In the genomic region with DNA sequence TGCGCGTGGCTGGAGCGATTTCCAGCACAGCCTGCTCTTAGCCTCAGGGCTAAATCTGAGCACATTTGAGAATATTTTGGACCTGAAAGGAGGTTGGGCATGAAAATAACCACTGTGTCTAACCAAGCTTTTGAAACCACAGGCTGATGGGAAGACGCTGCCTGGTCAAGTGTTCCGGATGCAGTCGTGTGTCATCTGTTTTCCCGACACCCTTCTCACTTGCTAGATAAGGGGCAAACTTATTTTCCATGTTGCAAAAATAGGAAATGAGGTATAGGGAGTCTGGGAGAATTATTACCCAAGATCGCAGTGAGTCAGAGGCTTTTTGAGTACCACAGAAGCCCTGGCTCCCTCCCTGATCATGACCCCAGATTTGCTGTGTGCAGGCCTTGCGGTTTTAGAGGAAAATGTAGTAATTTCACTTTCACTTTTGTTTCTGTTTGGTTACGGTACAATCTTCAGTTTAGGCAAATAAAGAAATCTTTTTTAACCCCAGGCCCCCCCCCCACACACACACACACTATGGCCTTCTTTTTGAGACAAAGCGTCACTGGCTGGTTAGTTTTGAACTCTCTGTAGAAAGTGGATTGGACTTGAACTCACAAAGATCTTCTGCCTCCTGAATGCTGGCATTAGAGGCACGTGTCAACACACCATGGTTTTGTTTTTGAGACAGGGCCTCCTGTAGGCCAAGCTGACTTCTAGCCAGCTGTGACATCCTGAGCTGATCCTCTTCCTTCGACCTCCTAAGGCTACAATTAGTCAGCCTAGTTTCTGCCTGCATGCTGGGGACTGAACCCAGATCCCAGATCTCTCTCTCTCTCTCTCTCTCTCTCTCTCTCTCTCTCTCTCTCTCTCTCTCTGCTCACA, we compare ENCODE assay signal across 9 mouse cellular contexts.
DNase-seq lines count a peak whose midpoint lies in the region; ATAC-seq and TF ChIP-seq lines count a peak whose summit lies in the region.
"Had no signal": no experiment of that assay in that cellular context is flagged by ENCODE, and none has a peak within 500 bp of the region (broad histone marks: within the 10 kb centered on the region; RNA-seq: fewer than 3 reads in every experiment).

No protein-coding gene starts in this region.

- no peaks in the 10 kb centered on the region for H3K9me3 ChIP-seq in heart, embryonic 16.5 days (replicated peaks; ENCODE audit: control insufficient read depth, low read length)
- H3K9me3 ChIP-seq: neural tube, embryonic 13.5 days had no signal

- WGBS in kidney, adult 2 months: 55% methylated on average over 13 of the region's 13 CpGs
- 46% methylated on average over 13 of the region's 13 CpGs for WGBS in heart, embryonic 16.5 days

- peak; percentile 58 for DNase-seq in kidney, adult 2 months
- no peak for DNase-seq in kidney, postnatal 4 days
- DNase-seq in adrenal gland, adult 8-10 months: peak; percentile 66
- DNase-seq in lung, postnatal 10 days: peak; percentile 28
- peak; percentile 60 for DNase-seq in thymus, postnatal 25 days
- no peak for DNase-seq in embryo, embryonic 9.5 days (ENCODE audit: extremely low spot score)
- no peak for DNase-seq in urinary bladder, postnatal 25 days (ENCODE audit: low spot score)

- TF ChIP-seq CTCF in kidney, adult 2 months (conservative IDR thresholded peaks at IDR 0.05; ENCODE audit: insufficient read depth, insufficient read length, low read depth, low read length): no peak

- peak overlapping the region; percentile 50 for H3K4me2 ChIP-seq in heart, embryonic 16.5 days (ENCODE audit: low read depth, low read length)
- H3K4me2 ChIP-seq: neural tube, embryonic 13.5 days had no signal

- no peak for TF ChIP-seq POLR2A in kidney, adult 2 months (IDR thresholded peaks at IDR 0.05; ENCODE audit: low read depth, low read length)

- no peaks in the 10 kb centered on the region for H3K36me3 ChIP-seq in kidney, adult 2 months (ENCODE audit: control insufficient read depth, insufficient read depth, low read length)
- H3K36me3 ChIP-seq in heart, embryonic 16.5 days (ENCODE audit: control insufficient read depth, insufficient read depth): no peaks in the 10 kb centered on the region
- H3K36me3 ChIP-seq: neural tube, embryonic 13.5 days had no signal

- H3K27me3 ChIP-seq in kidney, adult 2 months (replicated peaks; ENCODE audit: control insufficient read depth, insufficient read depth, low read length): no peaks in the 10 kb centered on the region
- no peaks in the 10 kb centered on the region for H3K27me3 ChIP-seq in heart, embryonic 16.5 days (ENCODE audit: control insufficient read depth, insufficient read depth, low read length)
- H3K27me3 ChIP-seq: neural tube, embryonic 13.5 days had no signal

- no peak overlapping the region for H3K4me3 ChIP-seq in kidney, adult 2 months (ENCODE audit: insufficient read depth, low read depth, low read length)
- peak overlapping the region; percentile 28 for H3K4me3 ChIP-seq in heart, embryonic 16.5 days (ENCODE audit: low read length)
- H3K4me3 ChIP-seq: neural tube, embryonic 13.5 days had no signal

- ATAC-seq in heart, embryonic 16.5 days (replicated peaks; ENCODE audit: extremely low read depth, insufficient read depth, low FRiP score): no peak

- peak overlapping the region; percentile 46 for H3K9ac ChIP-seq in heart, embryonic 16.5 days (ENCODE audit: low read length)
- H3K9ac ChIP-seq: neural tube, embryonic 13.5 days had no signal

- no peaks in the 10 kb centered on the region; the same call in 1 of the 2 replicates for H3K4me1 ChIP-seq in kidney, adult 2 months (ENCODE audit: control insufficient read depth, insufficient read depth, low read length)
- peaks cover 7% of the 10 kb centered on the region for H3K4me1 ChIP-seq in heart, embryonic 16.5 days (ENCODE audit: control insufficient read depth, insufficient read depth, low read length)
- H3K4me1 ChIP-seq: neural tube, embryonic 13.5 days had no signal

- peak overlapping the region; percentile 74 for H3K27ac ChIP-seq in kidney, adult 2 months (ENCODE audit: insufficient read depth, low read depth, low read length)
- peak overlapping the region; percentile 17 for H3K27ac ChIP-seq in heart, embryonic 16.5 days (ENCODE audit: low read length)
- H3K27ac ChIP-seq: neural tube, embryonic 13.5 days had no signal

Comparison
In these comparisons a context has a peak if more than half of its experiments do, and no peak if none do; other contexts are left out.
1. DNase-seq: peak in kidney, adult 2 months (single experiment), adrenal gland, adult 8-10 months (single experiment), lung, postnatal 10 days (single experiment) and thymus, postnatal 25 days (single experiment); none in kidney, postnatal 4 days (0 of 2), embryo, embryonic 9.5 days (single experiment) and urinary bladder, postnatal 25 days (single experiment).